Mouse (Mus musculus) neural tube, embryonic 12.5 days (tissue): ENCODE measurements around the gene Rxfp4. TPM values are rescaled to one million over a fixed set of nuclear protein-coding genes. Genes with fewer than 3 reads are reported as not detected.

Source experiments
- ATAC-seq: fragments of 200-750 bp; cut with Nextera tagmentation; 2 replicates; pipeline ENCODE4 v1.8.0; 2017; ENCODE audit warnings: low read depth, mild to moderate bottlenecking, moderate TSS enrichment, moderate library complexity; ENCODE audit not compliant: low FRiP score
- H3K27ac ChIP-seq: fragments of 300-500 bp; sonication (generic); 2 replicates; pipeline ENCODE4 v1.5.1; 2016
- H3K27me3 ChIP-seq: fragments of 300-500 bp; sonication (generic); replicated peaks from 2 replicates; pipeline ENCODE4 v1.6.1; 2016; ENCODE audit warnings: mild to moderate bottlenecking
- H3K36me3 ChIP-seq: fragments of 300-500 bp; sonication (generic); 2 replicates; pipeline ENCODE4 v1.6.1; 2016; ENCODE audit warnings: mild to moderate bottlenecking
- H3K4me1 ChIP-seq: fragments of 300-500 bp; sonication (generic); 2 replicates; pipeline ENCODE4 v1.6.1; 2016
- H3K4me2 ChIP-seq: fragments of 300-500 bp; sonication (generic); replicated peaks from 2 replicates; pipeline ENCODE4 v1.6.1; 2016; ENCODE audit warnings: mild to moderate bottlenecking
- H3K4me3 ChIP-seq: fragments of 300-500 bp; sonication (generic); 2 replicates; pipeline ENCODE4 v1.5.1; 2016
- H3K9ac ChIP-seq: fragments of 300-500 bp; sonication (generic); 2 replicates; pipeline ENCODE4 v1.6.1; 2016; ENCODE audit warnings: mild to moderate bottlenecking
- H3K9me3 ChIP-seq: fragments of 300-500 bp; sonication (generic); 2 replicates; pipeline ENCODE4 v1.6.1; 2016; ENCODE audit warnings: mild to moderate bottlenecking
- WGBS: fragments of 180-500 bp; shearing (Covaris S2); methylation state at CpG from one replicate; pipeline ENCODE4 v1.1.7; 2016; 5-methylcytosine and 5-hydroxymethylcytosine counted together
- polyA plus RNA-seq: library from polyadenylated mRNA; unstranded; fragments of >200 nt; fragmentation: Nextera tagmentation; extraction: Ambion mirVana; gene quantifications from 2 replicates; pipeline ENCODE4 v1.2.1, GENCODE M21; 2016

The Rxfp4 gene
- polyA plus RNA-seq, 1 experiment from 2014 or later: not detected

- H3K4me1 ChIP-seq: no peaks in the 10 kb centered on the region
- no peak overlapping the region for H3K4me2 ChIP-seq
- no peak for ATAC-seq
- no peak overlapping the region for H3K27ac ChIP-seq
- H3K9ac ChIP-seq: no peak overlapping the region
- 84% methylated on average over 10 of the region's 10 CpGs for WGBS
- H3K36me3 ChIP-seq: peaks cover 48% of the 10 kb centered on the region
- H3K27me3 ChIP-seq: no peaks in the 10 kb centered on the region
- H3K4me3 ChIP-seq: no peak overlapping the region
- no peaks in the 10 kb centered on the region for H3K9me3 ChIP-seq
Observed at GRCm38 (mm10) chr3:88649186-88649585, 3.8 kb downstream of the Rxfp4 start.

- Histone ChIP-seq H3K36me3 (peaks cover 54% of the 10 kb centered on the region), H3K27ac (no peak overlapping the region)
- WGBS: 89% methylated on average over 12 of the region's 12 CpGs
Observed at GRCm38 (mm10) chr3:88648452-88649168, 4.3 kb downstream of the Rxfp4 start.

GRCm38 (mm10) chr3:88647779-88648413 is 5.0 kb downstream of the Rxfp4 start:
- ATAC-seq: no peak
- H3K27me3 ChIP-seq: no peaks in the 10 kb centered on the region

More at GRCm38 (mm10) chr3:88648452-88649168, 4.3 kb downstream of the Rxfp4 start:
- no peak for ATAC-seq
- Histone ChIP-seq H3K9me3 (no peaks in the 10 kb centered on the region), H3K4me2 (no peak overlapping the region), H3K4me3 (no peak overlapping the region), H3K27me3 (no peaks in the 10 kb centered on the region), H3K4me1 (no peaks in the 10 kb centered on the region), H3K9ac (no peak overlapping the region)

GRCm38 (mm10) chr3:88647076-88647475 is 5.9 kb downstream of the Rxfp4 start:
- Histone ChIP-seq H3K36me3 (peaks cover 69% of the 10 kb centered on the region), H3K4me2 (no peak overlapping the region), H3K4me3 (no peak overlapping the region), H3K27me3 (no peaks in the 10 kb centered on the region), H3K9ac (no peak overlapping the region), H3K9me3 (no peaks in the 10 kb centered on the region), H3K4me1 (no peaks in the 10 kb centered on the region), H3K27ac (no peak overlapping the region)
- 80% methylated on average over 3 of the region's 3 CpGs for WGBS
- ATAC-seq: no peak

More at GRCm38 (mm10) chr3:88647779-88648413, 5.0 kb downstream of the Rxfp4 start:
- peaks cover 61% of the 10 kb centered on the region for H3K36me3 ChIP-seq
- 91% methylated on average over 14 of the region's 14 CpGs for WGBS
- H3K4me1 ChIP-seq: no peaks in the 10 kb centered on the region
- no peak overlapping the region for H3K4me2 ChIP-seq
- H3K27ac ChIP-seq: no peak overlapping the region
- H3K9ac ChIP-seq: no peak overlapping the region
- H3K9me3 ChIP-seq: no peaks in the 10 kb centered on the region
- no peak overlapping the region for H3K4me3 ChIP-seq

- H3K36me3 ChIP-seq: peaks cover 75% of the 10 kb centered on the region
Observed at GRCm38 (mm10) chr3:88646426-88646995, 6.4 kb downstream of the Rxfp4 start.

GRCm38 (mm10) chr3:88645937-88646336 is 7.0 kb downstream of the Rxfp4 start:
- ATAC-seq: no peak
- Histone ChIP-seq H3K36me3 (peaks cover 80% of the 10 kb centered on the region), H3K27ac (no peak overlapping the region), H3K27me3 (no peaks in the 10 kb centered on the region), H3K4me3 (no peak overlapping the region), H3K9ac (no peak overlapping the region), H3K4me2 (no peak overlapping the region), H3K9me3 (no peaks in the 10 kb centered on the region), H3K4me1 (no peaks in the 10 kb centered on the region)
- 90% methylated on average over 12 of the region's 12 CpGs for WGBS

More at GRCm38 (mm10) chr3:88646426-88646995, 6.4 kb downstream of the Rxfp4 start:
- Histone ChIP-seq H3K4me3 (no peak overlapping the region), H3K4me2 (no peak overlapping the region), H3K9me3 (no peaks in the 10 kb centered on the region), H3K4me1 (no peaks in the 10 kb centered on the region), H3K27ac (no peak overlapping the region), H3K27me3 (no peaks in the 10 kb centered on the region), H3K9ac (no peak overlapping the region)
- ATAC-seq: no peak
- WGBS: 63% methylated on average over 6 of the region's 6 CpGs

- H3K4me2 ChIP-seq: no peak overlapping the region
- H3K27me3 ChIP-seq: no peaks in the 10 kb centered on the region
- no peaks in the 10 kb centered on the region for H3K4me1 ChIP-seq
- ATAC-seq: no peak
- H3K36me3 ChIP-seq: peaks cover 96% of the 10 kb centered on the region
- no peak overlapping the region for H3K4me3 ChIP-seq
- WGBS: 80% methylated on average over 5 of the region's 5 CpGs
- no peak overlapping the region for H3K27ac ChIP-seq
- H3K9me3 ChIP-seq: no peaks in the 10 kb centered on the region
- no peak overlapping the region for H3K9ac ChIP-seq
Observed at GRCm38 (mm10) chr3:88643078-88643477, 9.9 kb downstream of the Rxfp4 start.

GRCm38 (mm10) chr3:88640676-88641075 is 12.3 kb downstream of the Rxfp4 start:
- H3K9me3 ChIP-seq: no peaks in the 10 kb centered on the region
- H3K36me3 ChIP-seq: peaks cover 93% of the 10 kb centered on the region
- H3K27me3 ChIP-seq: no peaks in the 10 kb centered on the region
- no peak overlapping the region for H3K4me2 ChIP-seq
- no peak overlapping the region for H3K4me3 ChIP-seq
- H3K9ac ChIP-seq: no peak overlapping the region
- H3K27ac ChIP-seq: no peak overlapping the region
- no peaks in the 10 kb centered on the region for H3K4me1 ChIP-seq
- 83% methylated on average over 1 of the region's 1 CpGs for WGBS
- ATAC-seq: no peak

- Histone ChIP-seq H3K36me3 (peaks cover 95% of the 10 kb centered on the region), H3K9ac (no peak overlapping the region), H3K4me1 (no peaks in the 10 kb centered on the region), H3K9me3 (no peaks in the 10 kb centered on the region), H3K27me3 (no peaks in the 10 kb centered on the region), H3K4me3 (no peak overlapping the region), H3K4me2 (no peak overlapping the region), H3K27ac (no peak overlapping the region)
- WGBS: 96% methylated on average over 12 of the region's 12 CpGs
- ATAC-seq: no peak
Observed at GRCm38 (mm10) chr3:88639239-88639638, 13.7 kb downstream of the Rxfp4 start.

- no peak for ATAC-seq
- Histone ChIP-seq H3K9ac (no peak overlapping the region), H3K27ac (no peak overlapping the region), H3K36me3 (peaks cover 95% of the 10 kb centered on the region), H3K9me3 (no peaks in the 10 kb centered on the region), H3K27me3 (no peaks in the 10 kb centered on the region), H3K4me3 (no peak overlapping the region), H3K4me2 (no peak overlapping the region), H3K4me1 (no peaks in the 10 kb centered on the region)
- 96% methylated on average over 5 of the region's 5 CpGs for WGBS
Observed at GRCm38 (mm10) chr3:88637134-88637533, 15.8 kb downstream of the Rxfp4 start.

GRCm38 (mm10) chr3:88636555-88636986 is 16.4 kb downstream of the Rxfp4 start:
- Histone ChIP-seq H3K9me3 (no peaks in the 10 kb centered on the region), H3K36me3 (peaks cover 95% of the 10 kb centered on the region), H3K27me3 (no peaks in the 10 kb centered on the region), H3K4me3 (no peak overlapping the region), H3K27ac (no peak overlapping the region), H3K9ac (no peak overlapping the region), H3K4me1 (no peaks in the 10 kb centered on the region), H3K4me2 (no peak overlapping the region)
- no peak for ATAC-seq
- 88% methylated on average over 8 of the region's 8 CpGs for WGBS

- no peaks in the 10 kb centered on the region for H3K9me3 ChIP-seq
- no peak overlapping the region for H3K4me3 ChIP-seq
- WGBS: 94% methylated on average over 19 of the region's 19 CpGs
- H3K27ac ChIP-seq: no peak overlapping the region
- no peaks in the 10 kb centered on the region for H3K27me3 ChIP-seq
- no peak for ATAC-seq
- no peak overlapping the region for H3K4me2 ChIP-seq
- no peaks in the 10 kb centered on the region for H3K4me1 ChIP-seq
- peaks cover 95% of the 10 kb centered on the region for H3K36me3 ChIP-seq
- no peak overlapping the region for H3K9ac ChIP-seq
Observed at GRCm38 (mm10) chr3:88635506-88636275, 17.3 kb downstream of the Rxfp4 start.
